Mouse (Mus musculus) adrenal gland, postnatal 36 days (tissue): ENCODE results near the gene Rdh5. TPM values are rescaled to one million over a fixed set of nuclear protein-coding genes. Genes with fewer than 3 reads are reported as not detected.

Experiments used
- total RNA-seq, 2 experiments: library from RNA; stranded (reverse); gene quantifications; 2 replicates each; pipeline ENCODE4 v1.2.3; 2021

The Rdh5 gene
- total RNA-seq, 2 experiments from 2014 or later = 12.0 to 14.0 TPM

Other genes starting within 250 kb of the Rdh5 start
- gene Suox, start 248.8 kb downstream of the Rdh5 start, total RNA-seq = 10 to 100 TPM; 24.1 to 24.3 TPM
- 100 to 1,000 TPM; 111 to 125 TPM for gene Rab5b, start 226.6 kb downstream of the Rdh5 start, total RNA-seq
- 1 to 10 TPM in 1 of 2 experiments, under 1 TPM in 1; 0.82 to 1.4 TPM for gene Pmel, start 218.7 kb downstream of the Rdh5 start, total RNA-seq
- 10 to 100 TPM; 17.4 to 19.7 TPM for gene Cdk2, start 217.9 kb downstream of the Rdh5 start, total RNA-seq
- gene Dgka, start 178.0 kb downstream of the Rdh5 start, total RNA-seq = 10 to 100 TPM; 16.2 to 20.2 TPM
- gene Pym1, start 175.0 kb downstream of the Rdh5 start, total RNA-seq = 10 to 100 TPM; 20.8 to 21.9 TPM
- gene Mmp19, start 132.0 kb downstream of the Rdh5 start, total RNA-seq = 10 to 100 TPM; 39.7 to 57.0 TPM
- gene Dnajc14, start 118.8 kb downstream of the Rdh5 start, total RNA-seq = 10 to 100 TPM; 60.1 to 77.1 TPM
- gene Tmem198b, start 118.5 kb downstream of the Rdh5 start, total RNA-seq = 1 to 10 TPM; 7.6 to 8.9 TPM
- 10 to 100 TPM; 50.4 to 60.8 TPM for gene Sarnp, start 105.6 kb downstream of the Rdh5 start, total RNA-seq
- 10 to 100 TPM; 41.8 to 43.8 TPM for gene Ormdl2, start 101.2 kb downstream of the Rdh5 start, total RNA-seq
- gene Gdf11, start 31.2 kb downstream of the Rdh5 start, total RNA-seq = 1 to 10 TPM; 1.7 to 2.3 TPM
- gene Cd63, start 21.9 kb downstream of the Rdh5 start, total RNA-seq = 100 to 1,000 TPM; 285 to 398 TPM
- gene Bloc1s1, start 1.1 kb upstream of the Rdh5 start, total RNA-seq = 100 to 1,000 TPM; 187 to 198 TPM
- gene Itga7, start 10.9 kb upstream of the Rdh5 start, total RNA-seq = 10 to 100 TPM; 10.4 to 16.0 TPM
- under 1 TPM; 0.30 to 0.76 TPM for gene Mettl7b, start 38.1 kb upstream of the Rdh5 start, total RNA-seq
- gene Olfr9, start 66.5 kb upstream of the Rdh5 start, total RNA-seq = not detected
- not detected for gene Olfr763, start 87.9 kb upstream of the Rdh5 start, total RNA-seq
- gene Olfr764-ps1, start 117.0 kb upstream of the Rdh5 start, total RNA-seq = not detected
- not detected for gene Olfr765, start 127.1 kb upstream of the Rdh5 start, total RNA-seq
- not detected for gene Olfr766-ps1, start 146.1 kb upstream of the Rdh5 start, total RNA-seq
- not detected for gene Olfr767, start 160.0 kb upstream of the Rdh5 start, total RNA-seq
- not detected for gene Olfr768, start 176.5 kb upstream of the Rdh5 start, total RNA-seq
- gene Olfr769, start 195.0 kb upstream of the Rdh5 start, total RNA-seq = not detected
- gene Olfr770, start 216.1 kb upstream of the Rdh5 start, total RNA-seq = not detected
- gene Olfr771, start 241.9 kb upstream of the Rdh5 start, total RNA-seq = not detected